Mouse (Mus musculus) myocyte (in vitro differentiated cells): ENCODE data around the gene Rxylt1. TPM values are rescaled to one million over a fixed set of nuclear protein-coding genes. Genes with fewer than 3 reads are reported as not detected.

Experiments used
- H3K27me3 ChIP-seq: one replicate; pipeline ENCODE4 v1.6.1; 2011; ENCODE audit not compliant: control insufficient read depth, insufficient read depth, insufficient read length
- H3K36me3 ChIP-seq: one replicate; pipeline ENCODE4 v1.6.1; 2011; ENCODE audit not compliant: control insufficient read depth, insufficient read depth
- H3K4me2 ChIP-seq: one replicate; pipeline ENCODE4 v1.6.1; 2011; ENCODE audit warnings: low read depth, control low read depth
- H3K4me3 ChIP-seq: one replicate; pipeline ENCODE4 v1.5.1; 2011; ENCODE audit warnings: mild to moderate bottlenecking, control low read depth, moderate library complexity
- H3K79me2 ChIP-seq: one replicate; pipeline ENCODE4 v1.6.1; 2011; ENCODE audit not compliant: control insufficient read depth, insufficient read depth
- H3ac ChIP-seq: one replicate; pipeline ENCODE4 v1.6.1; 2011; ENCODE audit not compliant: control insufficient read depth, insufficient read length
- MYOD1 ChIP-seq, 3 experiments: IDR thresholded peaks; one replicate each; pipeline ENCODE4 v1.6.1; 2011; ENCODE audit warnings: control low read depth in 2 of 3, low read depth in 2 of 3, mild to moderate bottlenecking in 2 of 3, moderate library complexity in 1 of 3; ENCODE audit not compliant: insufficient read length in 2 of 3, control insufficient read depth in 1 of 3
- POLR2AphosphoS2 ChIP-seq: IDR thresholded peaks from one replicate; pipeline ENCODE4 v1.6.1; 2011; ENCODE audit warnings: low read depth, control low read depth; ENCODE audit not compliant: insufficient read length
- TCF3 ChIP-seq: IDR thresholded peaks from one replicate; pipeline ENCODE4 v1.6.1; 2011; ENCODE audit warnings: low read depth, control low read depth; ENCODE audit not compliant: insufficient read length
- polyA plus RNA-seq: library from polyadenylated mRNA; unstranded; fragments of >200 nt; fragmentation: generic; extraction: Trizol; gene quantifications from one replicate; pipeline ENCODE4 v1.2.1, GENCODE M21; 2012; ENCODE audit warnings: missing spikeins

The Rxylt1 gene
- polyA plus RNA-seq, 1 experiment: 27.8 TPM

- TF ChIP-seq TCF3 (no peak), MYOD1 (IDR thresholded peaks at IDR 0.05; ENCODE audit: control insufficient read depth in 1 of 3, insufficient read length in 2 of 3, low read depth in 2 of 3) (no peak), POLR2AphosphoS2 (no peak)
- H3K79me2 ChIP-seq: no peaks in the 10 kb centered on the region
- H3K4me3 ChIP-seq: no peak overlapping the region
- H3K27me3 ChIP-seq: no peaks in the 10 kb centered on the region
- H3K36me3 ChIP-seq: no peaks in the 10 kb centered on the region
- H3K4me2 ChIP-seq: no peak overlapping the region
- no peak overlapping the region for H3ac ChIP-seq
These were observed 67.4 kb downstream of the Rxylt1 start for GRCm38 (mm10) chr10:122029738-122030137.

Other genes starting within 250 kb of the Rxylt1 start
- gene Srgap1, start 50.1 kb downstream of the Rxylt1 start, polyA plus RNA-seq: 1.2 TPM